Mouse (Mus musculus) ES-Bruce4 (cell line): ENCODE results near the gene D2hgdh.
"Not testable (repeated sequence)": the region's sequence is repeated elsewhere in the genome, so short reads cannot be mapped to it uniquely, and the experiment has no call there.

ENCODE experiments used
- CTCF ChIP-seq: IDR thresholded peaks from one replicate; pipeline ENCODE4 v1.8.1; 2011; ENCODE audit warnings: low read depth, low read length
- EP300 ChIP-seq: IDR thresholded peaks from 2 replicates; pipeline ENCODE4 v1.6.1; 2011; ENCODE audit warnings: low read depth, low read length; ENCODE audit not compliant: insufficient read depth
- POLR2A ChIP-seq: IDR thresholded peaks from one replicate; pipeline ENCODE4 v1.8.1; 2011; ENCODE audit warnings: low read length; ENCODE audit not compliant: insufficient read depth

- TF ChIP-seq CTCF, POLR2A, EP300: not testable (repeated sequence)
These were observed 57.1 kb downstream of the D2hgdh start for GRCm38 (mm10) chr1:93881778-93882177.
